Mouse (Mus musculus): ENCODE data around the gene Zfp358. TPM values are rescaled to one million over a fixed set of nuclear protein-coding genes. Genes with fewer than 3 reads are reported as not detected.

The Zfp358 gene
- 1 to 10 TPM; 1.0 to 1.6 TPM for polyA plus RNA-seq (2017; shearing (Covaris generic))

GRCm38 (mm10) chr8:3492901-3493844 is at the start of gene Zfp358:
Gene Zfp358 (plus strand): TSS chr8:3493138.
- peak; percentile 83 for ATAC-seq

GRCm38 (mm10) chr8:3449226-3449625 is 43.7 kb upstream of the Zfp358 start:
- no peak for ATAC-seq

- peak; percentile 67 for ATAC-seq
These were observed 42.3 kb upstream of the Zfp358 start for GRCm38 (mm10) chr8:3450670-3451069.

GRCm38 (mm10) chr8:3451992-3452391 is 40.9 kb upstream of the Zfp358 start:
- ATAC-seq, result no peak

GRCm38 (mm10) chr8:3463248-3463647 is 29.7 kb upstream of the Zfp358 start:
- ATAC-seq, result no peak

- peak; percentile 42 for ATAC-seq
These were observed 28.6 kb upstream of the Zfp358 start for GRCm38 (mm10) chr8:3464309-3464708.

GRCm38 (mm10) chr8:3467006-3467885 is 25.7 kb upstream of the Zfp358 start, which contains the start of gene Pex11g:
Gene Pex11g (minus strand): TSS chr8:3467680.
- peak; percentile 77 for ATAC-seq

GRCm38 (mm10) chr8:3467886-3468545 is 24.9 kb upstream of the Zfp358 start:
- no peak for ATAC-seq

- ATAC-seq, result no peak
These were observed 24.1 kb upstream of the Zfp358 start for GRCm38 (mm10) chr8:3468838-3469237.

GRCm38 (mm10) chr8:3470562-3470961 is 22.4 kb upstream of the Zfp358 start, which contains the start of gene Tex45:
Gene Tex45 (plus strand): TSS chr8:3470862.
- no peak for ATAC-seq

- ATAC-seq, result peak; percentile 57
These were observed 17.1 kb upstream of the Zfp358 start for GRCm38 (mm10) chr8:3475715-3476429.

- no peak for ATAC-seq
These were observed 12.6 kb upstream of the Zfp358 start for GRCm38 (mm10) chr8:3480221-3480785.

- ATAC-seq, result no peak
These were observed 11.3 kb upstream of the Zfp358 start for GRCm38 (mm10) chr8:3481605-3482004.

GRCm38 (mm10) chr8:3482240-3482740 is 10.6 kb upstream of the Zfp358 start:
- ATAC-seq, result no peak

- no peak for ATAC-seq
These were observed 9.4 kb upstream of the Zfp358 start for GRCm38 (mm10) chr8:3483546-3483945.

GRCm38 (mm10) chr8:3485192-3485591 is 7.7 kb upstream of the Zfp358 start:
- ATAC-seq, result no peak

GRCm38 (mm10) chr8:3493845-3494208 is 889 bp downstream of the Zfp358 start:
- ATAC-seq, result peak; percentile 10

- no peak for ATAC-seq
These were observed 2.9 kb downstream of the Zfp358 start for GRCm38 (mm10) chr8:3495578-3496427.

- no peak for ATAC-seq
These were observed 3.5 kb downstream of the Zfp358 start for GRCm38 (mm10) chr8:3496428-3496748.

- no peak for ATAC-seq
These were observed 5.6 kb downstream of the Zfp358 start for GRCm38 (mm10) chr8:3498583-3498982.

GRCm38 (mm10) chr8:3499751-3500150 is 6.8 kb downstream of the Zfp358 start:
- peak; percentile 27 for ATAC-seq
